Mouse (Mus musculus): ENCODE data around the gene Rplp0.

Rplp0 gene

DNA sequence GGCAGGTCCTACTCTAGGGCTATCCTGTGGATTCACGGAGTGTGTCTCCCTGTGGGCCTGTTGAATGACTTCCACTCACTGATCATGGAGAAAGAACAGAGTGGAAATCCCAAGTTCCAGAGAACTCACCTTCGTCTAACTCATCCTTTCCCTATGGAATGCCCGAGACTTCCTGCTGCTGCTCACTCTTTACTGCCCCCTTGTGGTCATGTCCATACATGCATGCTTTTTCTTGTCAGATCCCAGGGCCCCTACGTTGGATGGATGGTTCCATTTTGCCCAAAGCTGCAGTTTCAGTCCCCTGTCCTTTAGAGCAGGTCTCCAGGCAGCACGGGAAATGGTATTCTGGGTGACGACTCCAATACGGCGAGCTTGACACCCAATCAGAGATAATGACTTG is 3.0 kb upstream of the Rplp0 start:
- TF ChIP-seq GATA4 (IDR thresholded peaks at IDR 0.05; ENCODE audit: insufficient replicate concordance, low read length), result no peak

DNA sequence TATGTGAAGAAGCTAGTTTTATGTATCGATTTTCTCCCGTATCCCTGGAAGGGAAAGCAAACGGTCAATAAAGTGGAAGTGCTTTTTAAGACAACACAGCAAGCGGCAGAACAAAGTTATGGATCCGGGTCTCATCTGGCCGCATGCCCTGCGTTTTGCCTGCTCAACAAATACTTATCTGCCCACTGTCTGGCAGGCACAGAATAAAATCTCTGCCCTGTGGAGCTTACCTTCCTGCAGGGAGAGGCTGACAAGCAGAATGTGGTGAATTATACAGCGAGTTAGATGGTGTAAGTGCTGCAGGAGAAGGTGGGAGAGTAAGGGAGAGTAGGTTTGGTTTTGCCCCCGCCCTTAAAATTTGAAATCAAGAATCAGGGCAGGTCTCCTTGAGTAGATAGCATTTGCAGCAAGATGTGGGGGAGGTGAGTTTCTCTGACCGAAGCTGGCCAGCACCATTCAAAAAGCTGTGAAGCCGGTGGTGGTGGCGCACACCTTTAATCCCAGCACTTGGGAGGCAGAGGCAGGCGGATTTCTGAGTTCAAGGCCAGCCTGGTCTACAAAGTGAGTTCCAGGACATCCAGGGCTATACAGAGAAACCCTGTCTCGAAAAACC is 979 bp upstream of the Rplp0 start:
- no peak for TF ChIP-seq GATA4 (IDR thresholded peaks at IDR 0.05; ENCODE audit: insufficient replicate concordance, low read length)

DNA sequence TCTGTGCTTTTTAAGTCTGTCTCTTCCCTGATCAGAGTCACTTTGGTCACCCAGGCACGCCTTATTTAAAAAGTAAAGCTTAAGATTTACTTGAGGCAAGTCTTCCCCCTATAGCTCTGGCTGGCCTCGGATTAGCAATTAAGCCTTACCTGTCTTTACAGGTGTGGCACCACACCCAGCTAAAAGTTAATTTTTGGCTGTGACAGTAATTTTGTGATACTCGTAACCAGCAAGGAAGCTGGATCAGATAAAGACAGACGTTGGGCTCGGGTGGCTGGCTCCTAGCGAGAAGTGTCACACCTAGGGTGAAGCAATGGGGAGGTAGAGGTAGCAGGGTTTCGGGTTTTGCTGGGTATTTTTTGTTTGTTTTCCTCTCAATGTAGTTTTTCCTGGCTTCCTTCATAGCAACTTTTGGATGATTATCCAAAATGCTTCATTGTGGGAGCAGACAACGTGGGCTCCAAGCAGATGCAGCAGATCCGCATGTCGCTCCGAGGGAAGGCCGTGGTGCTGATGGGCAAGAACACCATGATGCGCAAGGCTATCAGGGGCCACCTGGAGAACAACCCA is 1.2 kb downstream of the Rplp0 start:
- TF ChIP-seq GATA4 (IDR thresholded peaks at IDR 0.05; ENCODE audit: insufficient replicate concordance, low read length), result no peak

DNA sequence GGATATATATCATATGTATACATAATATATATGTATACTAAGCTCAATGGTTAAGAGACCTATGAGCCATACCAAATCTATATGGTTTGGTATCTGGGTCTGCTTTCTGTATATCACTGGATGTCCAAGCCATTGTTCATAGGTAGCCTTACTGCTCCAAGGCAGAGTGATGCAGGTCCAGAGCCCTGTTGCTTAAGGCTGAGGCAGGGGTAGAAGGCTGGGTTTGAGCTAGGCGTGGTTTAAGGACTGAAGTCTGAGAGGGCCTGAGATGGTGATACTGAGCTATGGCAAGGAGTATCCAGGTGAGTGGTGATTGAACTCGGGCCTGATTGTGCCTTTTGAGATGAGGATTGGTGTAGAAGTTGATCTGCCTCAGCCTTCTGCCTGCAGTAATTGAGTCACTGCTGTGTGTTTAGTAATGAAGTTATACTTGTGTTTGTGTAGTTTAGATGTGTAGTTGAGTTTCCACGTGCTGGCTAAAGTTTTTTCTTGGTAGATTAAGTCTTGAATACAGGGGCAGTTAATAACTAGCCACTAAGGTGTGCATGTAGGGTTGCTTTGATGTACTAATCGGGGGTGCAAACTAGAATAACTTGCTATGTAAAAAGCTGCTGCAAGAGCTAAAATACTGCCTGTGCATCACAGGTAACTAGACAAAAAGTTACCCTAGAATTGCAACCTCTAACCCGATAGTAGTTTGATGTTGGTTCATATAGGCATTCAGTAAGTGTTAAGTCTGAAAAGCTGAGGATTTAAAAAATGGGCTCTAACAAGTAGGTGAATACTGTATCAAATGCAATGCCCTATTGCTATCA is 4.7 kb downstream of the Rplp0 start:
- no peak for TF ChIP-seq GATA4 (IDR thresholded peaks at IDR 0.05; ENCODE audit: insufficient replicate concordance, low read length)

DNA sequence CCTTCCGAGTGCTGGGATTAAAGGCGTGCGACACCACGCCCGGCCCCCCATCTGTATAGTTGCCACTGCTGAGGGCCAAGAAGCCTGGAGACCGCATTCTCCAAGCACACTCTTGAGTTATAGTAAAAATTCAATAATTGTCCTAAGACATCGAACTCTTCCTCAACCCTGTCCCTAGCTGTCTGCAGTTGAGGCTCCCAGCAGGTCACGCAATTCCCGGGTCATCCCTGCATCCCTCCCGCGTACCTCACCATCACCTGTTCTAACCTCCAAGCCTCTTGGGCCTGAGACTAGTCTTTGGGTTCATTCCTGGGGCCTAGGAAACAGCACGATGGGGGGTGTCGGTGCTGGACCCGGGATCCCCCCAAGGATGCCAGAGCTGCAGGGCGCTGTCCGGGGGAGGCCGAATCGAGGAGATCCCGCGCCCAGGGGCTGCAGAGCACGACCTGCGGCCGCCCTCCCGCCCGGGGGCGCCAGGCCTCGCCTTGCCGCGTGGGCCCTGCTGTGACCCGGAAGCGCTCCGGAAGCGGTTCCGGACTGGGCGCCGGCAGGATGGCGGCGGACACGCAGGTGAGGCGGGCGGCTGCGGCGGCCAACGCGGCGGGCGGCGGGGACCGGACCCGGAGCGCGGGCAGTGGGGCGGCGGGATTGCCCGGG is 5.6 kb downstream of the Rplp0 start, which contains the start of gene Gcn1l1:
Gene Gcn1l1 (plus strand): TSS at position 518 of the 657 bp plus-strand sequence.
- TF ChIP-seq GATA4 (IDR thresholded peaks at IDR 0.05; ENCODE audit: insufficient replicate concordance, low read length), result peak; percentile 22; the same call in 1 of the 2 replicates

- no peak for TF ChIP-seq GATA4 (IDR thresholded peaks at IDR 0.05; ENCODE audit: insufficient replicate concordance, low read length)
Measured at GRCm38 (mm10) chr5:115565403-115565802, 6.1 kb downstream of the Rplp0 start.

DNA sequence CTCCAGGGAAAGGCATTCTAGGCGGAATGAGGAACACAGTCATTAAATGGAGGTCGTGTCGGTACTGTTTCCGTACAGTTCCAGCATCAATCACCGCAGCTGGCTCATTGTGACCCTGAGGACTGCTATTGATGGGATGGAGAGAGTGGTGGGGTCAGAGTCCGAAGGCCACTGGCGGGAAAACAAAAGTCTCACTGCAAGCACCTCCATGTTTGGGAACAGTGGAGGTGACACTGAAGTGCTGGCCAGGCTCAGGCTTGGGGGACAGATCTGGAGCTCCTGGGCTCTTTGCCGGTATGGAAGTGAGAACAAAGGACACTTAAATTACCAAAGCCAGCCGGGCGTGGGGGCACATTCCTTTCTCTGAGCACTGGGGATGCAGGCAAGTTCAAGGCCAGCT is 9.4 kb downstream of the Rplp0 start:
- no peak for TF ChIP-seq GATA4 (IDR thresholded peaks at IDR 0.05; ENCODE audit: insufficient replicate concordance, low read length)

- TF ChIP-seq GATA4 (IDR thresholded peaks at IDR 0.05; ENCODE audit: insufficient replicate concordance, low read length), result no peak
Measured at GRCm38 (mm10) chr5:115569308-115569707, 10.0 kb downstream of the Rplp0 start.

DNA sequence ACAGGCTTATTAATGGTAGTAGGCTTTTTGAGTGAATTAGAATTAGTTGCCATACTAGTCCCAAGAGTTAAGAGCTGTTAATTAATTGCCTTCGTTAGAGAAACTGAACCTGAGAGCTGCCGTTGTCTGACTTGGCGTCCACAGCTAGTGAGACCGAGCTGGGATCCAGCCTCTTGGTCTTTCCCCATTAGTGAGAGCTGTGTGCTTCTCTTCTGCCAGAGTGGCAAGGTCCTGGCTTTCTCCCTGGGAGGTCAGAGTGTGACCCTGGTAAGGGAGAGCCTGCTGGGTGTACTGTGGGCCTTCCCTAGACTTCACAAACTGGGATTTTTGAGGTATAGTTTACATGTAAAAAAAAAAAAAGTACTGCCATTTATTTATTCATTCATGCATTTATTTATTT is 10.5 kb downstream of the Rplp0 start:
- TF ChIP-seq GATA4 (IDR thresholded peaks at IDR 0.05; ENCODE audit: insufficient replicate concordance, low read length), result no peak

DNA sequence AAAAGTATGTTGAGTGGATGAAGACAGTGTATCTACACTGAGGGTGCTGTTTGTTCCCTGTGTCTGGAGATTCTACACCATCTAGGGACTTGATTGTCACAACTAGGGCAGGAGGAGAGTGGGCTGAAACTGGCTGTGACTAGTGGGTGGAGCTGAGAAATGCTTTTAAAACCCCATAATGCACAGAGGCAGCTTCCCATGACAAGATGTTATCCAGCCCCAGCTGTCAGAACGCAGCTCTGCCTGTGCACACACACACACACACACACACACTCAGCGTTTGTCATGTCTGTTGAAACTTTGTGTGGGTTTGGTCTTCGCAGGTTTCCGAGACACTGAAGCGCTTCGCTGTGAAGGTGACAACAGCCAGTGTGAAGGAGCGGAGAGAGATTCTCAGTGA is 11.8 kb downstream of the Rplp0 start:
- no peak for TF ChIP-seq GATA4 (IDR thresholded peaks at IDR 0.05; ENCODE audit: insufficient replicate concordance, low read length)

DNA sequence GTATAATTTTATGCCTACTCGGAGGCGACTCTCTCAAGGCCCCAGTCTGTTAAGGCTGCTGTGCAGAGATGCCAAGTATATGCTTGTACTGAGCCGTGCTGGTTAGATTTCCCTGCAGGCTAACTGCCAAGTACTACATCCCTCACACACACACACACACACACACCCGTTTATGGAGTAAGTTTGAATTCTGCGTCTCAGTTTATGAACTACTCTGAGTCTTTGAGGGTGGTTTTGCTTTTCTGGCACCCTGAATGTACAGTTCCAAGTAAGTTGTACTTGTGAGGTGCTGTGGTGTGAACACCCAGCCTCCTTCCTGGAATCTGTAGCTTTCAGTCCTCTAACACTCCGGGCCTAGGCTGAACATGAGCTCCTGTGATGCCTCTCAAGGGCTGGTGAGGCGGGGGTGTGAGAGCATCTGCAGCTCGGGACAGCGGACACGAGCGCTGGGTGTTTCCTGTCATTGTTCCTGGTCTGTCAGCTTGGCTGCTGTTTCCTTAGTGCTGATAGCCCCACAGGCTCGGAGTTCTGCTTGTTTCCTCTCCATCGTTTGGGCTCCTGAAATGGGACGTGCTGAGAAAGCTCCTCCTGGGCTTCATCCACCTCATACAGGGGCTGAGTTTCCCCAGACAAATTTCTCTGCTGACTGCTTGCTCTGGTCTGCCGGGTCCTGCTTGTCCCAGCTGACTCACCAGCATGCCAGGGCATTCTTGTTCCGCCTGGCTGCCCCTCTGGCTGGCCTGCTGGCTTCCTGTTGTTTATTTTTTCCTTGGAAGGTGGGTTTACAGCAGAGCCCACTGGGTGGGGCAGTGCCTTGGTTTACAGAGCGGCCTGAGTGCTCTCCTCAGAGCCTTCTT is 13.6 kb downstream of the Rplp0 start:
- peak; percentile 85; the same call in 1 of the 2 replicates for TF ChIP-seq GATA4 (IDR thresholded peaks at IDR 0.05; ENCODE audit: insufficient replicate concordance, low read length)

DNA sequence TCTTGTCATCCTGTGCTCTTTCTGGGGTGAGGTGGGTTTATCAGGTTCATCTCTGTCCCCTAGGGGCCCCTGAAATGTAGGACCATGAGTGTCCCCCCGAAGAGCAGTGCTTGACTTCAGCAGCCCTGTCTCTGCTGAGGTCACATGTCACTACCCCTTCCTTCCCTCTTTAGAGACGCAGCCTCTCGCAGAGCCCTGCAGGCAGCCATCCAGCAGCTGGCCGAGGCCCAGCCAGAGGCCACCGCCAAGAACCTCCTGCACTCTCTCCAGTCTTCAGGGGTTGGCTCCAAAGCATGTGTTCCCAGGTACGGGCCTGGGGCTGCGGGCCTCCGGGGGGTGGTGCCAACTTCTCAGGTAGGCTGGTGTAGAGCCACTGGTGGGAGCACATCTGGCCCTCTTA is 15.7 kb downstream of the Rplp0 start:
- TF ChIP-seq GATA4 (IDR thresholded peaks at IDR 0.05; ENCODE audit: insufficient replicate concordance, low read length), result no peak

DNA sequence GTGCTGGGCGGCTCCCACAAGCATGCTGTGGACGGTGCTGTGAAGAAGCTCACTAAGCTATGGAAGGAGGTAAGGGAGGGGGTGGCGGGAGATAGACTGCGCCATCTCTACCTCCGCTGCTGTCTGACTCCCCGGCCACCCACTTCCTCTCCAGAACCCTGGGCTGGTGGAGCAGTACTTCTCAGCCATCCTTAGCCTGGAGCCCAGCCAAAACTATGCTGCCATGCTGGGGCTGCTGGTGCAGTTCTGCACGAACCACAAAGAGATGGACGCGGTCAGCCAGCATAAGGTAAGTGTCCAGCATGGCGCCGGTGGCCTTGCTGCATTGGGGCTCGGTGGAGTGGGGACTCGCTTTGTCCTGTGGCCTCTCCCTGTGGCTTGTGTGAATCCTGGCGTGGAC is 19.7 kb downstream of the Rplp0 start:
- no peak for TF ChIP-seq GATA4 (IDR thresholded peaks at IDR 0.05; ENCODE audit: insufficient replicate concordance, low read length)

DNA sequence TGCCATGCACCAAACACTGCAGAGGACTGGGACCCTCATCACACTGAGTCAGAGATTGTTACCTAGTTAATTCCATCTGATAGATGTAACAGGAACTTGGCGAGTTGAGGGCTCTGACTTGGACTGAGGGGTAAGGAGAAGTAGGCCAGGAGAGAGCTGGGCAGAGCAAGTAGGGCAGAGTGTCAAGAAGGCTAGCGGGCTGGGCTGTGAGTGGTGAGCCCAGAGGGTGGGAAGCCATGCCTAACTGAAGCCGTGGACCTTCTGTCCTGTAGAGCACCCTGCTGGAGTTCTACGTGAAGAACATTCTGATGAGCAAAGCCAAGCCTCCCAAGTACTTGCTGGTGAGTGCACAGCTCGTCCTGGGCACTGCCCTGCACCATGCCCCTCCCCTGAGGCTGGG is 20.1 kb downstream of the Rplp0 start:
- TF ChIP-seq GATA4 (IDR thresholded peaks at IDR 0.05; ENCODE audit: insufficient replicate concordance, low read length), result no peak
